In genomic region chr17:66960986-66961385, GRCm38 (mm10) we compare ENCODE assay signal across 18 mouse cellular contexts.
A peak's percentile ranks its signal among the peaks of the same experiment; 100 is the strongest.
DNase-seq lines count a peak whose midpoint lies in the region; ATAC-seq lines count a peak whose summit lies in the region.
"Had no signal": no experiment of that assay in that cellular context is flagged by ENCODE, and none has a peak within 500 bp of the region (broad histone marks: within the 10 kb centered on the region; RNA-seq: fewer than 3 reads in every experiment).

No protein-coding gene starts in this region.

- H3K4me1 ChIP-seq in neural tube, embryonic 14.5 days (ENCODE audit: control insufficient read depth, insufficient read depth, low read length), result no peaks in the 10 kb centered on the region
- H3K4me1 ChIP-seq: liver, embryonic 15.5 days had no signal

- intact Hi-C loops in heart, postnatal 36 days (cut with DNase I), result loop anchor here (5.0 kb wide), 1 partner anchor 391 kb away; the partner anchor contains the start of gene Ptprm
- intact Hi-C loops in left cerebral cortex, postnatal 14 days (cut with DNase I), result no loop called here

- H3K4me3 ChIP-seq in neural tube, embryonic 14.5 days (ENCODE audit: low read depth, low read length), result no peak overlapping the region
- H3K4me3 ChIP-seq: layer of hippocampus, adult 2 months; limb, embryonic 10.5 days; liver, embryonic 15.5 days had no signal

- peak; percentile 46; the same call in 1 of the 2 replicates for ATAC-seq in neural tube, embryonic 14.5 days (ENCODE audit: low read depth)
- ATAC-seq: forebrain, embryonic 14.5 days; intestine, embryonic 16.5 days; midbrain, embryonic 16.5 days had no signal

- H3K9ac ChIP-seq in neural tube, embryonic 14.5 days (replicated peaks; ENCODE audit: low read depth, low read length), result no peak overlapping the region
- H3K9ac ChIP-seq: liver, embryonic 15.5 days had no signal

- no peaks in the 10 kb centered on the region for H3K27me3 ChIP-seq in neural tube, embryonic 14.5 days (ENCODE audit: control insufficient read depth, insufficient read depth, low read length)
- H3K27me3 ChIP-seq: CH12.LX; liver, embryonic 15.5 days had no signal

- H3K36me3 ChIP-seq in neural tube, embryonic 14.5 days (ENCODE audit: control insufficient read depth, insufficient read depth, low read length), result no peaks in the 10 kb centered on the region
- H3K36me3 ChIP-seq: limb, embryonic 10.5 days; liver, embryonic 15.5 days had no signal

- no peak overlapping the region for H3K27ac ChIP-seq in neural tube, embryonic 14.5 days (ENCODE audit: low read depth, low read length)
- H3K27ac ChIP-seq: layer of hippocampus, adult 2 months; limb, embryonic 10.5 days; liver, embryonic 15.5 days; macrophage; stomach, postnatal 0 days had no signal

- H3K4me2 ChIP-seq in neural tube, embryonic 14.5 days (ENCODE audit: low read depth, low read length), result no peak overlapping the region
- H3K4me2 ChIP-seq: liver, embryonic 15.5 days had no signal

- DNase-seq in heart, adult 11 months, result peak; percentile 93
- no peak for DNase-seq in heart, postnatal 36 days
- DNase-seq in left cerebral cortex, adult 18-20 months (ENCODE audit: low spot score in 2 of 2), result peak; percentile 16 to 26
- DNase-seq in left cerebral cortex, postnatal 14 days (ENCODE audit: low spot score in 2 of 2), result no peak
- peak; percentile 44 for DNase-seq in adrenal gland, adult 8-10 months
- DNase-seq in liver, result no peak
- DNase-seq: gastrocnemius, postnatal 10 days; thymus, postnatal 36 days had no signal

- no peaks in the 10 kb centered on the region for H3K9me3 ChIP-seq in neural tube, embryonic 14.5 days (ENCODE audit: control insufficient read depth, low read length)
- H3K9me3 ChIP-seq: limb, embryonic 10.5 days; liver, embryonic 15.5 days had no signal

- whole genome bisulfite sequencing in neural tube, embryonic 14.5 days, result 39% methylated on average over 5 of the region's 5 CpGs

Comparison
In these comparisons a context has a peak if more than half of its experiments do, and no peak if none do; other contexts are left out.
1. DNase-seq: peak in heart, adult 11 months (single experiment), left cerebral cortex, adult 18-20 months (2 of 2) and adrenal gland, adult 8-10 months (single experiment); none in heart, postnatal 36 days (0 of 2), left cerebral cortex, postnatal 14 days (0 of 2) and liver (single experiment).